Mouse (Mus musculus) layer of hippocampus, adult 11-12 months (tissue): ENCODE data around the gene Pold1.

ENCODE experiments used
- DNase-seq: peaks from one replicate; pipeline ENCODE4 v3.0.0; 2022; ENCODE audit warnings: low spot score

Pold1 gene

GRCm38 (mm10) chr7:44525126-44525832 is 23.4 kb downstream of the Pold1 start:
- peak; percentile 55 for DNase-seq

- DNase-seq = no peak
These were observed 24.1 kb downstream of the Pold1 start, which contains the start of gene Mybpc2 for GRCm38 (mm10) chr7:44524502-44524901. TSS of gene Mybpc2 (minus strand) at chr7:44524656.

- no peak for DNase-seq
These were observed 25.6 kb downstream of the Pold1 start for GRCm38 (mm10) chr7:44523056-44523455.

DNA sequence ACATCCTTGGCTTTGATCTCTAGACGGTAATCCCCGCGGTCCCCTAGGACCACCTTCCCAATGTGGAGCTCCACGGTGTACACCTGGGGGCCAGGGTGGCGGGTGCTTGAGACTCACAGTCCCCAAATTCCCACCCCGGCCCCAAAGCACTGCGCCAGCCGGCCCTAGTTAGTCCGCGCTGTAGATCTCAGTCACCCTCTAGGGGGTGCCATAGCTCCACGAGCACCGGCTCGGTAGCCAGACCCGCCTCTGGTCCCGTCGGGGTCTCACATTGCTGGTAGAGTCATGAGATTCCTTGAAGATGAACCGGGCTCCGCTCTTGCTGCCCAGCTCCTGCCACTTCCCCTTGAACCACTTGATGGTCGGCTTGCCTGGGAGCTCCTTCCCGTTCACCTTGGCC is 26.9 kb downstream of the Pold1 start:
- peak; percentile 56 for DNase-seq

- no peak for DNase-seq
These were observed 27.7 kb downstream of the Pold1 start for GRCm38 (mm10) chr7:44520990-44521389.

DNA sequence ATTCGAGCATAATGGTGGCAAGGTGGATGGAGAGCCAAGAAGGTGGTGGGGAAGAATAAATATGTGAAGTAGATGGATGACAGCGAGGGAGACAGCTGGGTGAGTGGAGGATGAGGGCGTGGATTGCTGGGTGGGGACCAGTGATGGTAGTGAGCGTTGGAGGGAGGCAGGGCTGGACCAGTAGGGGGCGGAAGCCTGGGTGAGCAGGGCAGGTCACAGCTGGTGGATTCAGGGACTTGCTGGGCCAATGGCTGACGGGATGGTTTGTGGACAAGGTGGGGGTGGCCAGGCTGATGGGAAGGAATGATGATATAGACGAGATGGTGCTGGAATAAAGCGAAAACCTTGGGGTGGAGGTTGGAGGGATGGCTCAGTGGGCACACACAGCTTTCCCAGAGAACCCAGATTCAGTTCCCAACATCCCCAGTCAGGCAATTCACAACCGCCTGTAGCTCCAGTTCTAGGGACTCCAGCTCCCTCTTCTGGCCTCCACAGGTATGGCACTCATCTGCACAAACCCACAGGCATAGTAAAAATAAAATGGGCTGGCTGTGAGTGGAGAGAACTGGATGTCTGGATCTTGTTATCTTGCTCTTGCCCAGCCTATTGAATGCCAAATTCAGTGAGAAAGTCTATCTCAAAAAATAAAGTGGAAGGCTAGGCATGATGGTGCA is 29.3 kb downstream of the Pold1 start:
- no peak for DNase-seq

GRCm38 (mm10) chr7:44507491-44507890 is 41.2 kb downstream of the Pold1 start:
- no peak for DNase-seq

DNA sequence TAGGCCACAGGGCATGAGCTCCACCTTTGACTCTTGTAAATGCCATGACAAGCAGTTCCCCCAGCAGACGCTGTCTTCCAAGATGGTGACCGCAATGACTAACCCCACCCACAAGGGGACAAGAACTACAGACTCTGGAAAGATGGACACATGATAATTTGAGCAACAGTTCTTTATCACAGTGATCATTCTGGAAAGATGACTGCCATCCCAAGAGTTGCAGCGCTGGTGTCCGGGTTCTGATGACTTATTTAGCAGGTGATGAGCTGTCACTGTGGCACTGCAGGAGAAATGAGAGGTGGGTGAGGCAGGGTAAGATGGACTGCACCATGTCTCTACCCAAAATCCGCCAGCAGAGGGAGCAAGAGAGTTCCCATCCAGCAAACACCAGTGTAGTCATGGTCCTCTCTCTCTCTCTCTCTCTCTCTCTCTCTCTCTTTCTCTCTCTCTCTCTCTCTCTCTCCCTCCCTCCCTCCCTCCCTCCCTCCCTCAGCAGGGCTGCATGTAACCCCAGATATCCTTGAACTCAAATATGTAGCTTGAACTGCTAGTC is 47.0 kb downstream of the Pold1 start:
- DNase-seq = peak; percentile 77

GRCm38 (mm10) chr7:44500046-44500445 is 48.6 kb downstream of the Pold1 start:
- no peak for DNase-seq

DNA sequence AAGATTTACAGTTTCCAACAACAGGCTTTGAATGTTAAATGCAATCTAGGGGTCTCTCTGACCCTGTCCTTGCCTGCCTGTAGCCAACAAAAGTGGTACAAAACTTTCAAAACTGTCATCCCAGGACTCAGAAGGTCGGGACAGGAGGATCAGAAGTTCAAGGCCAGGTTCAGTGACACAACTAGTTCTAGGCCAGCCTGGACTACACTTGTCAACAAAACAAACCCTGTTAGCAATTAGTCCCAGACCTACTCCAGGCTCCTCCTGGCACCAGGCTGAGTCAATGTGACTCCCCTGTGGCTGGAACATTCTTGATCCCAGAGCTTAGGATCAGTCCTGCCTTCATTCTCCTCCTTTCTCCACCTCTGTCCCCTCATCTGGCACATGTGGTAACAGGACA is 49.7 kb downstream of the Pold1 start:
- no peak for DNase-seq

- no peak for DNase-seq
These were observed 51.1 kb downstream of the Pold1 start for GRCm38 (mm10) chr7:44497361-44498055.

- DNase-seq = no peak
These were observed 51.9 kb downstream of the Pold1 start for GRCm38 (mm10) chr7:44496771-44497109.

GRCm38 (mm10) chr7:44495992-44496770 is 52.5 kb downstream of the Pold1 start, which contains the start of the genes Emc10 and Fam71e1:
TSS of gene Emc10 (minus strand) at chr7:44496529.
TSS of gene Fam71e1 (plus strand) at chr7:44496581.
- DNase-seq = peak; percentile 98

GRCm38 (mm10) chr7:44495086-44495485 is 53.6 kb downstream of the Pold1 start:
- DNase-seq = no peak

DNA sequence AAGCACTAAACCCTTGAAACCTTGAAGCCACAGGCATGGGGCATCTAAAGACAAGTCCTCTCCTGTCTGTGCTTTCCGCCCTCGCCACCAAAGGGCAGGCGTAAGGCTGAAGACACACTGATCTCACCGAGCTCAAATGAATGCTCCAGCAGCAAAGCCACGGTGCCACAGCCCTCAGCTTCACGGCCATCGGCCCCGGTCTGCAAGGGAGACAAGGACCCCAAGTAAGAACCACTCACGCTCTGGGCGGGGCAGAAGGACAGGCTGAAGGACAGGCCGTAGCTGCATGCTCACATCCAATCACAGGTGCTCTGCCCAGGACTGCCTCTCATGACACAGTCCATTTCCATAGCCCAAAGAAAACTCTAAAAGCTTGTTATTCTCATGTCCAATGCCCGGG is 54.0 kb downstream of the Pold1 start:
- no peak for DNase-seq

DNA sequence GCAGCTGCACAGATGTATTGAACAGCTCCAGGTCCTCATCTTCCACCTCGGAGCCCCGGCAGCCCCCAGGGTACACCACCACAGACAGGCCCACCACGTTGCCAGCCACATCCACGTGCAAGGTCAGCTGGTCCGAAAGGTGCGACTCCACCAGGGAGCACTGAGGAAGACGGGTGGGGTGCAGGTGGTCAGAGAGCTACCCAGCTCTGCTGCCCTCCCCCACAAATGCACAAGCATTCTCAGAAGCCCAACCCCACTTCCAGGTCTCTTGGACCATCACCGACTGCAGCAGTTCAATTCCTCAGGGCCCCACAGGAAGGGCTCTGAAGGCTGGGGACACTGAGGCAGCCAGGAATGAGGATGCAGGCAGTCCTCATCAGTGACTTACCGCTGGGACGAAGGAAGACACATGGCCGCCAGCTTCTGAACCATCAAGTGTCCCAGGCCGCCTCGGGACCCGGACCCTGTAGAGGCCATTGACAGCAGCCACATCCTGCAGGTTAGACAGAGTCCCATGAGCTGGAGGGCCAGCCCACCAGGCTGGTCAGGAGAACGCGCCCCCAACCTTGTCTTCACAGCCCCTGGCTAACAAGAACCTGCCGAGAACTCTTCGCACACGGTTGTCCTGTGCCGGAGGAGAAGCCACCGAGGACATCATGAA is 56.4 kb downstream of the Pold1 start:
- DNase-seq = no peak

DNA sequence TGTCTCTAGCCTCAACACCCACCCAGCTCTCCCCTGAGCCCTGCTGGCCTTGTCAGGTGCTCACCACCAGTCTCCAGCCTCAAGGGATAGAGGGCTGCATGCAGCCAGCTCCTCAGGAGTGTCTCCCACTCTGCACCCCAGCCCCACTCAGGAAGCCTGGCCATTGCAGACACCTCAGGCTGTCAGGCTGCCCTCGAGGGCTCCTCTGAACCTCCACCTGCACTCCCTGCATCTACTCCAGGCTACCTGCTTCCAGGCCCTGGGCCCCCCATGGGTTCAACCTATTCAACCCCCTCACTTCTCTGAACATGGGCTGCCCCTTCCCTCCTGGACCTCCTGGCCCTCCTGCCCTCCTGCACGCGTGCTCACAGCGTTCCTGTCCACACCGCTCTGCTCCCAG is 57.3 kb downstream of the Pold1 start:
- no peak for DNase-seq

GRCm38 (mm10) chr7:44490281-44490680 is 58.4 kb downstream of the Pold1 start:
- no peak for DNase-seq

GRCm38 (mm10) chr7:44488545-44488944 is 60.1 kb downstream of the Pold1 start:
- no peak for DNase-seq

DNA sequence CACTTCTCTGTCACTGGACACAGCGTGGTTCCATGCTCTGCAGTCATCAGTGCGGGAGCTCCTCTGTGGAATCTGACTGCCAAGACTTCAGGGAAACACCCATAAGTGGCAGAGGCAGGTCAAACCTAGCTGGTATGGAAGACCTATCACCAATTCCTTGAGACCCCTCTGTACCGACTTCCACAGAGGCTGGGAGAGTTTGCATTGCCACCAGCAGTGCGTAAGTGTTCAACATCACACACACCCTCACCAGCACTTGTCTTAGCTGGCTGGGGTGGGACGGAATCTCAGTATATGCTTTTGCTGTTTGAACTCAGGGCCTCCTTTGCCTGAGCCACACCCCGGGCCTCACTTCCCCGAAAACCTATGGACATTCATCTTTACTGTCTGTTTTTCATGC is 60.7 kb downstream of the Pold1 start:
- DNase-seq = no peak

DNA sequence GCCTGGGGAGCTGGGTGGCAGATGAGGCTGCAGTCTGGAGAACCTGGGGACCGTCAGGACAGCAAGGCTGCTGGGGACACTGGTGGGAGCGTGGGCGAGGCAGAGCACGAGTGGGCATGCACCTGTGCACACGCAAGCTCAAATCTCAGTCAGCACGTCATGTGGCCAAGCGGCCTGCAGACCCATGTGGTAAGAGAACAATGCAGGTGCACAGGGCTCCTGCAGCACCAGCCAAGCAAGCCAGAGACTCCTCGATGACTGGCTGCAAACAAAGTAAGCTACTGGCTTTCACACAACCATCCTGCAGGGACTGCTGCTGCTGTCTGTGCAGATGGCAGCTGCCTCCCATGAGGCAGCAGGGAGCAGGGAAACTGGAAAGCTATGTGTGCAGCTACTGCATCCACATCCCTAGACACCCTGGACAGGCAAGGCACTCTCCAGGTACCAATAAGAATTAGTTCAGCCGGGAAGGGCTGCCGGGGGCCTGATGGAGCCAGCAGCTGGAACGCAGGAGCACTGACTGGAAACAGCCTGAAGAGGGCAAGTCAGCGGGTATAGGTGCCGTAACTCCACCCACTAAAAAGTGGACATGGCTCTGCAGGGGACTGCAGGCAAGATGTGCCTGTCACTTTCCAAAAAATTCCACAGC is 61.6 kb downstream of the Pold1 start:
- DNase-seq = peak; percentile 41
